ENCODE assay signal across 29 mouse cellular contexts in genomic region chr15:80418146-80418545, GRCm38 (mm10).
DNase-seq lines count a peak whose midpoint lies in the region; ATAC-seq and TF ChIP-seq lines count a peak whose summit lies in the region.
"Had no signal": no experiment of that assay in that cellular context is flagged by ENCODE, and none has a peak within 500 bp of the region (broad histone marks: within the 10 kb centered on the region; RNA-seq: fewer than 3 reads in every experiment).

No protein-coding gene starts in this region.

- no peaks in the 10 kb centered on the region for H3K27me3 ChIP-seq in midbrain, embryonic 11.5 days (ENCODE audit: control insufficient read depth, insufficient read depth, low read length)
- H3K27me3 ChIP-seq in midbrain, embryonic 14.5 days (ENCODE audit: control insufficient read depth, insufficient read depth, low read length), result no peaks in the 10 kb centered on the region
- H3K27me3 ChIP-seq: forebrain, embryonic 13.5 days; hindbrain, embryonic 12.5 days; limb, embryonic 13.5 days; lung, embryonic 15.5 days; neural tube, embryonic 12.5 days; stomach, embryonic 15.5 days had no signal

- WGBS in midbrain, embryonic 11.5 days, result 84% methylated on average over 2 of the region's 2 CpGs
- WGBS in midbrain, embryonic 14.5 days, result 72% methylated on average over 2 of the region's 2 CpGs

- no peak overlapping the region for H3K4me2 ChIP-seq in midbrain, embryonic 11.5 days
- no peak overlapping the region for H3K4me2 ChIP-seq in midbrain, embryonic 14.5 days (ENCODE audit: low read length)
- H3K4me2 ChIP-seq: forebrain, embryonic 13.5 days; heart, embryonic 15.5 days; hindbrain, embryonic 12.5 days; limb, embryonic 13.5 days; liver, embryonic 11.5 days; lung, embryonic 15.5 days; neural tube, embryonic 12.5 days; stomach, embryonic 15.5 days had no signal

- TF ChIP-seq CTCF in gastrocnemius, adult 2 months (IDR thresholded peaks at IDR 0.05), result no peak

- H3K9me3 ChIP-seq in midbrain, embryonic 11.5 days (ENCODE audit: control insufficient read depth, low read length), result no peaks in the 10 kb centered on the region
- H3K9me3 ChIP-seq in midbrain, embryonic 14.5 days (ENCODE audit: control insufficient read depth, low read length), result no peaks in the 10 kb centered on the region
- H3K9me3 ChIP-seq: forebrain, embryonic 13.5 days; heart, embryonic 10.5 days; heart, embryonic 15.5 days; hindbrain, embryonic 12.5 days; limb, embryonic 13.5 days; lung, embryonic 15.5 days; midbrain, embryonic 10.5 days; neural tube, embryonic 12.5 days; stomach, embryonic 15.5 days had no signal

- H3K4me1 ChIP-seq in midbrain, embryonic 11.5 days (ENCODE audit: control insufficient read depth, insufficient read depth, low read length), result no peaks in the 10 kb centered on the region
- H3K4me1 ChIP-seq in midbrain, embryonic 14.5 days (ENCODE audit: control insufficient read depth, insufficient read depth, low read length), result 0 out of 2 replicates have a peak, but pooled peaks cover 3% of the 10 kb centered on the region
- H3K4me1 ChIP-seq: forebrain, embryonic 13.5 days; midbrain, embryonic 10.5 days; stomach, embryonic 15.5 days had no signal

- no peaks in the 10 kb centered on the region for H3K36me3 ChIP-seq in midbrain, embryonic 11.5 days (ENCODE audit: control insufficient read depth, insufficient read depth, low read length)
- H3K36me3 ChIP-seq in midbrain, embryonic 14.5 days (ENCODE audit: control insufficient read depth, insufficient read depth, low read length), result no peaks in the 10 kb centered on the region
- H3K36me3 ChIP-seq: heart, embryonic 10.5 days; heart, embryonic 15.5 days; hindbrain, embryonic 12.5 days; limb, embryonic 13.5 days; lung, embryonic 15.5 days; midbrain, embryonic 10.5 days; neural tube, embryonic 12.5 days; stomach, embryonic 15.5 days had no signal

- intact Hi-C loops in gastrocnemius, adult 2 months (cut with DNase I), result no loop called here
- intact Hi-C loops in gastrocnemius, postnatal 36 days (cut with DNase I), result no loop called here

- no peak overlapping the region for H3K4me3 ChIP-seq in gastrocnemius, adult 2 months
- no peak overlapping the region for H3K4me3 ChIP-seq in midbrain, embryonic 11.5 days (ENCODE audit: low read depth, low read length)
- H3K4me3 ChIP-seq in midbrain, embryonic 14.5 days (replicated peaks; ENCODE audit: low read depth, low read length), result no peak overlapping the region
- H3K4me3 ChIP-seq: forebrain, embryonic 13.5 days; heart, embryonic 10.5 days; heart, embryonic 15.5 days; hindbrain, embryonic 12.5 days; limb, embryonic 13.5 days; lung, embryonic 15.5 days; midbrain, embryonic 10.5 days; myocyte; neural tube, embryonic 12.5 days; stomach, embryonic 15.5 days had no signal

- no peak overlapping the region for H3K9ac ChIP-seq in midbrain, embryonic 11.5 days (ENCODE audit: low read length)
- no peak overlapping the region for H3K9ac ChIP-seq in midbrain, embryonic 14.5 days (replicated peaks; ENCODE audit: low read length)
- H3K9ac ChIP-seq: forebrain, embryonic 13.5 days; heart, embryonic 15.5 days; hindbrain, embryonic 12.5 days; limb, embryonic 13.5 days; lung, embryonic 15.5 days; neural tube, embryonic 12.5 days; stomach, embryonic 15.5 days had no signal

- H3K27ac ChIP-seq in gastrocnemius, adult 2 months, result no peak overlapping the region
- no peak overlapping the region for H3K27ac ChIP-seq in midbrain, embryonic 11.5 days (ENCODE audit: low read depth, low read length)
- H3K27ac ChIP-seq in midbrain, embryonic 14.5 days (replicated peaks; ENCODE audit: low read depth, low read length), result no peak overlapping the region
- H3K27ac ChIP-seq: forebrain, embryonic 13.5 days; heart, embryonic 10.5 days; heart, embryonic 15.5 days; hindbrain, embryonic 12.5 days; limb, embryonic 13.5 days; lung, embryonic 15.5 days; midbrain, embryonic 10.5 days; neural tube, embryonic 12.5 days; stomach, embryonic 15.5 days had no signal

- no peak for ATAC-seq in midbrain, embryonic 11.5 days (ENCODE audit: low FRiP score)
- ATAC-seq in midbrain, embryonic 14.5 days (ENCODE audit: low FRiP score, low TSS enrichment), result no peak
- ATAC-seq: activated CD4-positive, CD25-positive, alpha-beta regulatory T cell, adult 4 months; forebrain, embryonic 13.5 days; intestine, embryonic 16.5 days had no signal

- DNase-seq in adrenal gland, adult (ENCODE audit: inconsistent age in 2 of 2, low spot score in 1 of 2), result peak; percentile 7 to 25
- no peak for DNase-seq in adrenal gland, postnatal 36 days
- DNase-seq in gastrocnemius, adult 2 months, result peak; percentile 45
- no peak for DNase-seq in gastrocnemius, postnatal 36 days
- DNase-seq in layer of hippocampus, postnatal 36 days, result peak; percentile 35 to 40
- DNase-seq in layer of hippocampus, postnatal 10 days (ENCODE audit: low spot score in 2 of 2), result no peak
- DNase-seq in midbrain, embryonic 11.5 days (ENCODE audit: low spot score, missing footprints), result peak; percentile 28
- DNase-seq in midbrain, embryonic 14.5 days, result no peak
- DNase-seq: adrenal gland, adult 8-10 months; cerebellum, adult 11 months; cerebellum, adult 9-10 months; cerebellum, postnatal 36 days; heart, adult 11 months; kidney, adult 9 months; kidney, postnatal 10 days; right cerebral cortex, postnatal 14 days had no signal

Comparison
In these comparisons a context has a peak if more than half of its experiments do, and no peak if none do; other contexts are left out.
1. DNase-seq: peak in adrenal gland, adult (2 of 2), gastrocnemius, adult 2 months (single experiment), layer of hippocampus, postnatal 36 days (2 of 2) and midbrain, embryonic 11.5 days (single experiment); none in adrenal gland, postnatal 36 days (0 of 2), gastrocnemius, postnatal 36 days (0 of 2), layer of hippocampus, postnatal 10 days (0 of 2) and midbrain, embryonic 14.5 days (single experiment).